Mouse (Mus musculus) ES-E14 (cell line): ENCODE data around the gene Cnep1r1.

ENCODE experiments used
- CHD2 ChIP-seq: IDR thresholded peaks from 2 replicates; pipeline ENCODE4 v1.6.1; 2014; ENCODE audit warnings: mild to moderate bottlenecking, low read depth, low read length, inconsistent platforms
- HCFC1 ChIP-seq: IDR thresholded peaks from 2 replicates; pipeline ENCODE4 v1.6.1; 2012; ENCODE audit warnings: low read length, inconsistent platforms, borderline replicate concordance; ENCODE audit not compliant: insufficient read depth
- MAFK ChIP-seq: IDR thresholded peaks from 2 replicates; pipeline ENCODE4 v1.6.1; 2014; ENCODE audit warnings: mild to moderate bottlenecking, low read depth, low read length, inconsistent platforms; ENCODE audit not compliant: insufficient read depth
- ZC3H11A ChIP-seq: IDR thresholded peaks from 2 replicates; pipeline ENCODE4 v1.6.1; 2012; ENCODE audit warnings: low read depth, mild to moderate bottlenecking, inconsistent platforms, low read length, borderline replicate concordance
- ZNF384 ChIP-seq: IDR thresholded peaks from 2 replicates; pipeline ENCODE4 v1.6.1; 2012; ENCODE audit warnings: low read depth, low read length, inconsistent platforms

GRCm38 (mm10) chr8:88141629-88142028 lies 23.1 kb downstream of the Cnep1r1 start:
- no peak for TF ChIP-seq CHD2
- no peak for TF ChIP-seq HCFC1
- TF ChIP-seq ZC3H11A, result no peak
- TF ChIP-seq MAFK, result no peak
- TF ChIP-seq ZNF384, result no peak
